Mouse (Mus musculus) T-helper 17 cell (primary cell): ENCODE data around the gene Pde10a.
"Not testable (repeated sequence)": the region's sequence is repeated elsewhere in the genome, so short reads cannot be mapped to it uniquely, and the experiment has no call there.

Experiments used
- in situ Hi-C, 2 experiments: fragments of 300-600 bp; cut with MboI, MseI; formaldehyde crosslinking; loops; 1 replicate in 1 of 2; 2 replicates in 1 of 2; pipeline ENCODE4 v1.15.1; 2025; ENCODE audit warnings: high pct_unique_total_duplicates in 2 of 2

The Pde10a gene

GRCm38 (mm10) chr17:8639703-8640380, 114.7 kb downstream of the Pde10a start:
- in situ Hi-C loops: loop anchor here in 1 of 2 experiments (25.0 kb wide), 1 partner anchor 1203 kb away; no protein-coding TSS in a partner anchor

GRCm38 (mm10) chr17:8640741-8641480, 115.7 kb downstream of the Pde10a start:
- in situ Hi-C loops: loop anchor here in 1 of 2 experiments (25.0 kb wide), 1 partner anchor 1204 kb away; no protein-coding TSS in a partner anchor

GRCm38 (mm10) chr17:8641491-8641890, 116.3 kb downstream of the Pde10a start:
- in situ Hi-C loops: loop anchor here in 1 of 2 experiments (25.0 kb wide), 1 partner anchor 1204 kb away; no protein-coding TSS in a partner anchor

- in situ Hi-C loops: loop anchor here in 1 of 2 experiments (25.0 kb wide), 1 partner anchor 1205 kb away; no protein-coding TSS in a partner anchor
These were observed 117.2 kb downstream of the Pde10a start for GRCm38 (mm10) chr17:8642356-8642755.

GRCm38 (mm10) chr17:8647372-8647871, 122.2 kb downstream of the Pde10a start:
- in situ Hi-C loops: loop anchor here in 1 of 2 experiments (25.0 kb wide), 1 partner anchor 1210 kb away; no protein-coding TSS in a partner anchor

- in situ Hi-C loops: loop anchor here in 1 of 2 experiments (25.0 kb wide), 1 partner anchor 1211 kb away; no protein-coding TSS in a partner anchor
These were observed 123.1 kb downstream of the Pde10a start for GRCm38 (mm10) chr17:8648310-8648709.

- in situ Hi-C loops: no loop called here
These were observed 127.6 kb downstream of the Pde10a start for GRCm38 (mm10) chr17:8652681-8653262.

GRCm38 (mm10) chr17:8657661-8658060, 132.5 kb downstream of the Pde10a start:
- in situ Hi-C loops: no loop called here

GRCm38 (mm10) chr17:8658751-8659454, 133.7 kb downstream of the Pde10a start:
- in situ Hi-C loops: no loop called here

- in situ Hi-C loops: no loop called here
These were observed 141.7 kb downstream of the Pde10a start for GRCm38 (mm10) chr17:8666912-8667311.

- in situ Hi-C loops: no loop called here
These were observed 149.5 kb downstream of the Pde10a start for GRCm38 (mm10) chr17:8674651-8675050.

GRCm38 (mm10) chr17:8686356-8686755, 161.2 kb downstream of the Pde10a start:
- in situ Hi-C loops: no loop called here

- in situ Hi-C loops: no loop called here
These were observed 162.9 kb downstream of the Pde10a start for GRCm38 (mm10) chr17:8688096-8688495.

- in situ Hi-C loops: no loop called here
These were observed 173.1 kb downstream of the Pde10a start for GRCm38 (mm10) chr17:8698265-8698664.

GRCm38 (mm10) chr17:8698793-8699192, 173.6 kb downstream of the Pde10a start:
- in situ Hi-C loops: no loop called here

- in situ Hi-C loops: no loop called here
These were observed 175.9 kb downstream of the Pde10a start for GRCm38 (mm10) chr17:8701096-8701495.

GRCm38 (mm10) chr17:8702503-8702902, 177.3 kb downstream of the Pde10a start:
- in situ Hi-C loops: no loop called here

GRCm38 (mm10) chr17:8708006-8708405, 182.8 kb downstream of the Pde10a start:
- in situ Hi-C loops: no loop called here

- in situ Hi-C loops: not testable (repeated sequence)
These were observed 187.6 kb downstream of the Pde10a start for GRCm38 (mm10) chr17:8712734-8713133.

- in situ Hi-C loops: no loop called here
These were observed 195.8 kb downstream of the Pde10a start for GRCm38 (mm10) chr17:8720961-8721360.

- in situ Hi-C loops: no loop called here
These were observed 199.3 kb downstream of the Pde10a start for GRCm38 (mm10) chr17:8724464-8724974.
